Mouse (Mus musculus) megakaryocyte, embryonic 14.5 days (primary cell): ENCODE results near the gene Ism1.

Source experiments
- FLI1 ChIP-seq: IDR thresholded peaks from 2 replicates; pipeline ENCODE4 v1.6.1; 2012; ENCODE audit warnings: low read length, inconsistent platforms, mixed read lengths
- GATA1 ChIP-seq: IDR thresholded peaks from 3 replicates; pipeline ENCODE4 v1.6.1; 2012; ENCODE audit warnings: mixed read lengths, low read length, inconsistent platforms, borderline replicate concordance

DNA sequence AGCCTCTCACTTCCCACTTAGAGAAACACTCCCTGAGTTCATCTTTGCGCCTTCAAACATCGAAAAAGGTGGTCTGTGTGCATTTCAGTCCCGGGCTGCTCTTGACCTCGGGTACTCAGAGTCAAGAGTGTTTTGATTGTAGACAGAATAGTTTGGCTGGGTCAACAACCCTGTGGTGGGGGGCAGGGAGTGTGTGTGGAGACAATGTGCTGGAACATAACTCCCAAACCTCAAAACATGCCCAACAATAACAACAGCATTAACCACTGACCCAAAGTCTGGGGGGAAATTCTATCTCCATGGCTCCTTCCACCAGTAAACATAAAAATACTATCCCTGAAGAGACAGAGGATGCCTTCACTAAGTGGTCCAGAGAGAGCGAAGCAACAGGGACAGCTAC is 51.4 kb downstream of the Ism1 start:
- TF ChIP-seq FLI1 (no peak), GATA1 (no peak)
